Mouse (Mus musculus) embryonic fibroblast, embryonic 13.5 days (primary cell): Measurements from ENCODE around the gene Tubg1.

Experiments
- CTCF ChIP-seq: IDR thresholded peaks from 2 replicates; pipeline ENCODE4 v1.5.1; 2011; ENCODE audit warnings: mild to moderate bottlenecking, control low read depth, low read length, moderate library complexity, borderline replicate concordance; ENCODE audit not compliant: insufficient read depth
- POLR2A ChIP-seq: IDR thresholded peaks from 2 replicates; pipeline ENCODE4 v1.6.1; 2011; ENCODE audit warnings: low read depth, mild to moderate bottlenecking, control low read depth, low read length, moderate library complexity

DNA sequence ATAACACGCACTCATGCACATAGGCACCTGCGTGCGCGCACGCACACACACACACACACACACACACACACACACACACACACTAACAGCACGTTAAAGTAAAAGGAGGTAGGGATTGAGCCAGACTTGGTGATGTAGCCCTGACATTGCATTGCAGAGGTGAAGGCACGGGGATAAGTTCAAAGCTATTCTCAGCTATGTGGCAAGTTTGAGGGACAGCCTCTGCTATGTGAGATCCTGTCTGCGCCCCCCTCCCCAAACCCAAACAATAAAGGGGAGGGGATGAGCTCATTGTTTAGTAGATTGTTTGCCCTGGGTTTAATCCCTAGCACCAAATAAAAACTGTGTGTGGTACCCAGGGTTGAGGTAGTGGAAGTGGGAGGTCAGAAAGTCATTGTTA, 21.4 kb downstream of the Tubg1 start:
- no peak for TF ChIP-seq POLR2A
- no peak for TF ChIP-seq CTCF
